23 mouse cellular contexts compared by ENCODE assay signal in the genomic region with DNA sequence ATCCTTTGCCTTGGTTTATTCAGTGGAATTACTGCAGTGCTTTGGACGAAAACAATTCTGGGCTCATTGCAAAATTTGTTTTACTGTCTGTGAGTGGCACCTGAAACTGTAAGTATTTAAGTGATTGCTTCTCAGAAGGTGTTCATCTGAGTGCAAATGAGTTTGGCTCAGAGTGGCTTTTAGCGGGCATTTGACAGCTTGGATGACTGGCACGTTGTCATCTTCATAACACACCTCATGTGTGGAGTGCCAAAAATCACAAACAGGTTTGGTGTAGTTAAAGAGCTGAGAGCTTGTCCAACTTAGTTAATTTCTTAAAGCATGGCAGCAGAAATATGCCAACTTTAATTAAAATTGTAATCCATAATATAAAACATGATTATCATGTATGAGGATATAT. TPM values are rescaled to one million over a fixed set of nuclear protein-coding genes. Genes with fewer than 3 reads are reported as not detected.
A peak's percentile ranks its signal among the peaks of the same experiment; 100 is the strongest.
DNase-seq lines count a peak whose midpoint lies in the region; ATAC-seq and TF ChIP-seq lines count a peak whose summit lies in the region.
"Had no signal": no experiment of that assay in that cellular context is flagged by ENCODE, and none has a peak within 500 bp of the region (broad histone marks: within the 10 kb centered on the region; RNA-seq: fewer than 3 reads in every experiment).

No protein-coding gene starts in this region.

- H3K27me3 ChIP-seq in forebrain, embryonic 13.5 days, result no peaks in the 10 kb centered on the region
- no peaks in the 10 kb centered on the region for H3K27me3 ChIP-seq in forebrain, embryonic 11.5 days (ENCODE audit: control insufficient read depth, insufficient read depth, low read length)
- no peaks in the 10 kb centered on the region for H3K27me3 ChIP-seq in forebrain, embryonic 16.5 days (replicated peaks; ENCODE audit: control insufficient read depth, insufficient read depth, low read length)
- no peaks in the 10 kb centered on the region for H3K27me3 ChIP-seq in forebrain, embryonic 10.5 days (ENCODE audit: poor library complexity, severe bottlenecking)
- H3K27me3 ChIP-seq: embryonic facial prominence, embryonic 12.5 days; embryonic facial prominence, embryonic 15.5 days; heart, embryonic 13.5 days; hindbrain, embryonic 15.5 days; intestine, embryonic 15.5 days had no signal

- H3K4me1 ChIP-seq in forebrain, embryonic 13.5 days, result no peaks in the 10 kb centered on the region
- no peaks in the 10 kb centered on the region for H3K4me1 ChIP-seq in forebrain, embryonic 11.5 days (replicated peaks; ENCODE audit: control insufficient read depth, insufficient read depth, low read length)
- H3K4me1 ChIP-seq in forebrain, embryonic 16.5 days (replicated peaks; ENCODE audit: control insufficient read depth, insufficient read depth, low read length), result no peaks in the 10 kb centered on the region
- no peaks in the 10 kb centered on the region for H3K4me1 ChIP-seq in forebrain, embryonic 10.5 days
- H3K4me1 ChIP-seq: embryonic facial prominence, embryonic 12.5 days; embryonic facial prominence, embryonic 15.5 days; heart, embryonic 10.5 days; heart, embryonic 13.5 days; hindbrain, embryonic 15.5 days; intestine, embryonic 15.5 days had no signal

- ATAC-seq in forebrain, embryonic 13.5 days, result peak; percentile 19; the same call in 1 of the 2 replicates
- no peak for ATAC-seq in forebrain, embryonic 11.5 days (replicated peaks; ENCODE audit: low FRiP score)
- ATAC-seq in forebrain, embryonic 16.5 days, result 0 out of 2 replicates have a peak, but pooled peaks have one; percentile 43
- ATAC-seq: CD4-positive, CD25-positive, alpha-beta regulatory T cell, adult 4 months; intestine, embryonic 15.5 days had no signal

- no peak overlapping the region for H3K4me3 ChIP-seq in forebrain, embryonic 13.5 days
- H3K4me3 ChIP-seq in forebrain, embryonic 11.5 days (ENCODE audit: low read depth, low read length), result no peak overlapping the region
- H3K4me3 ChIP-seq in forebrain, embryonic 16.5 days (replicated peaks; ENCODE audit: low read length), result no peak overlapping the region
- no peak overlapping the region for H3K4me3 ChIP-seq in forebrain, embryonic 10.5 days
- H3K4me3 ChIP-seq: embryonic facial prominence, embryonic 12.5 days; embryonic facial prominence, embryonic 15.5 days; heart, adult 2 months; heart, embryonic 10.5 days; heart, embryonic 13.5 days; hindbrain, embryonic 15.5 days; intestine, embryonic 15.5 days had no signal

- H3K9ac ChIP-seq in forebrain, embryonic 13.5 days, result no peak overlapping the region
- no peak overlapping the region for H3K9ac ChIP-seq in forebrain, embryonic 11.5 days (ENCODE audit: low read length)
- H3K9ac ChIP-seq in forebrain, embryonic 16.5 days (replicated peaks; ENCODE audit: low read depth, low read length), result no peak overlapping the region
- H3K9ac ChIP-seq: embryonic facial prominence, embryonic 12.5 days; embryonic facial prominence, embryonic 15.5 days; heart, embryonic 13.5 days; hindbrain, embryonic 15.5 days; intestine, embryonic 15.5 days had no signal

- H3K4me2 ChIP-seq in forebrain, embryonic 13.5 days, result no peak overlapping the region
- no peak overlapping the region for H3K4me2 ChIP-seq in forebrain, embryonic 11.5 days (ENCODE audit: low read depth, low read length, severe bottlenecking)
- H3K4me2 ChIP-seq in forebrain, embryonic 16.5 days (ENCODE audit: low read length), result no peak overlapping the region
- H3K4me2 ChIP-seq: embryonic facial prominence, embryonic 12.5 days; embryonic facial prominence, embryonic 15.5 days; heart, embryonic 13.5 days; hindbrain, embryonic 15.5 days; intestine, embryonic 15.5 days had no signal

- no peak for DNase-seq in forebrain, embryonic 11.5 days (ENCODE audit: low spot score)
- no peak for DNase-seq in forebrain, embryonic 10.5 days (ENCODE audit: extremely low spot score, low spot score)
- peak; percentile 1 for DNase-seq in brain, adult 2 months (ENCODE audit: low read depth, low spot score)
- peak; percentile 50 for DNase-seq in brain, embryonic 14.5 days (ENCODE audit: low read depth)
- DNase-seq: adrenal gland, adult 2 months; adrenal gland, postnatal 14 days; cerebellum, adult 9-11 months; gastrocnemius, postnatal 10 days; gastrocnemius, postnatal 36 days; heart, adult 2 months; heart, postnatal 14 days; heart, postnatal 4 days; kidney, adult 11 months; kidney, adult 8-10 months had no signal

- no peak for TF ChIP-seq CTCF in brain, embryonic 14.5 days (IDR thresholded peaks at IDR 0.05; ENCODE audit: borderline replicate concordance, extremely low read depth, insufficient read depth, insufficient read length)

- H3K9me3 ChIP-seq in forebrain, embryonic 13.5 days (replicated peaks), result no peaks in the 10 kb centered on the region
- H3K9me3 ChIP-seq in forebrain, embryonic 11.5 days (ENCODE audit: control insufficient read depth, low read length), result no peaks in the 10 kb centered on the region
- H3K9me3 ChIP-seq in forebrain, embryonic 16.5 days (ENCODE audit: control insufficient read depth, low read length), result no peaks in the 10 kb centered on the region
- no peaks in the 10 kb centered on the region for H3K9me3 ChIP-seq in forebrain, embryonic 10.5 days
- H3K9me3 ChIP-seq: embryonic facial prominence, embryonic 12.5 days; embryonic facial prominence, embryonic 15.5 days; heart, embryonic 10.5 days; heart, embryonic 13.5 days; hindbrain, embryonic 15.5 days; intestine, embryonic 15.5 days had no signal

- H3K27ac ChIP-seq in forebrain, embryonic 13.5 days, result no peak overlapping the region
- no peak overlapping the region for H3K27ac ChIP-seq in forebrain, embryonic 11.5 days (ENCODE audit: low read depth, low read length)
- H3K27ac ChIP-seq in forebrain, embryonic 16.5 days (ENCODE audit: low read length), result no peak overlapping the region
- no peak overlapping the region for H3K27ac ChIP-seq in forebrain, embryonic 10.5 days
- H3K27ac ChIP-seq: embryonic facial prominence, embryonic 12.5 days; embryonic facial prominence, embryonic 15.5 days; heart, adult 2 months; heart, embryonic 10.5 days; heart, embryonic 13.5 days; hindbrain, embryonic 15.5 days; intestine, embryonic 15.5 days had no signal

- H3K36me3 ChIP-seq in forebrain, embryonic 13.5 days (ENCODE audit: poor library complexity, severe bottlenecking), result no peaks in the 10 kb centered on the region
- no peaks in the 10 kb centered on the region for H3K36me3 ChIP-seq in forebrain, embryonic 11.5 days (ENCODE audit: control insufficient read depth, insufficient read depth, low read length)
- H3K36me3 ChIP-seq in forebrain, embryonic 16.5 days (ENCODE audit: control insufficient read depth, insufficient read depth), result no peaks in the 10 kb centered on the region
- no peaks in the 10 kb centered on the region for H3K36me3 ChIP-seq in forebrain, embryonic 10.5 days (replicated peaks)
- H3K36me3 ChIP-seq: embryonic facial prominence, embryonic 12.5 days; embryonic facial prominence, embryonic 15.5 days; heart, embryonic 10.5 days; heart, embryonic 13.5 days; hindbrain, embryonic 15.5 days; intestine, embryonic 15.5 days had no signal

- no peak for TF ChIP-seq POLR2A in brain, embryonic 14.5 days (IDR thresholded peaks at IDR 0.05; ENCODE audit: borderline replicate concordance, extremely low read depth, insufficient read depth, insufficient read length, poor library complexity, severe bottlenecking)

- 92% methylated on average over 3 of the region's 3 CpGs for WGBS in forebrain, embryonic 13.5 days
- 89% methylated on average over 3 of the region's 3 CpGs for WGBS in forebrain, embryonic 11.5 days
- WGBS in forebrain, embryonic 16.5 days, result 64% methylated on average over 3 of the region's 3 CpGs
- WGBS in forebrain, embryonic 10.5 days, result 93% methylated on average over 3 of the region's 3 CpGs

RNA-seq across cellular contexts. Expression of a gene that starts 40.5 kb away (rescaled TPM):
- polyA plus RNA-seq in forebrain, embryonic 13.5 days (2015; fragmentation: Nextera tagmentation; extraction: Ambion mirVana), result 11.8 and 13.3 TPM in 2 replicates
- 19.4 and 20.6 TPM in 2 replicates for polyA plus RNA-seq in forebrain, embryonic 11.5 days (2014; fragmentation: Nextera tagmentation; extraction: Ambion mirVana)
- 7.6 and 9.2 TPM in 2 replicates for polyA plus RNA-seq in forebrain, embryonic 16.5 days (2015; fragmentation: Nextera tagmentation; extraction: Ambion mirVana)
- 14.9 and 15.8 TPM in 2 replicates for polyA plus RNA-seq in forebrain, embryonic 10.5 days (2016; fragmentation: Nextera tagmentation; extraction: Ambion mirVana)
- polyA plus RNA-seq in brain, embryonic 14.5 days (2012; rRNA removed), result 7.5 TPM in 2 replicates

Comparison
In these comparisons a context has a peak if more than half of its experiments do, and no peak if none do; other contexts are left out.
1. DNase-seq: peak in brain, adult 2 months (single experiment) and brain, embryonic 14.5 days (single experiment); none in forebrain, embryonic 11.5 days (single experiment) and forebrain, embryonic 10.5 days (single experiment).